Mouse (Mus musculus) urinary bladder, postnatal 10 days (tissue): ENCODE data around the gene Ccdc106.
A peak's percentile ranks its signal among the peaks of the same experiment; 100 is the strongest.
"Not testable (repeated sequence)": the region's sequence is repeated elsewhere in the genome, so short reads cannot be mapped to it uniquely, and the experiment has no call there.

Source experiments
- DNase-seq: peaks from one replicate; pipeline ENCODE4 v3.0.0; 2022; ENCODE audit warnings: low spot score

The Ccdc106 gene

GRCm38 (mm10) chr7:5020000-5020681 lies at the start of gene Ccdc106, which contains the start of gene Zfp865:
TSS of gene Ccdc106 (plus strand) at chr7:5020553.
TSS of gene Zfp865 (plus strand) at chr7:5020376.
- peak; percentile 93 for DNase-seq

- no peak for DNase-seq
Measured at GRCm38 (mm10) chr7:4971068-4971467, 49.3 kb upstream of the Ccdc106 start, which contains the start of gene Sbk3. TSS of gene Sbk3 (minus strand) at chr7:4971168.

- no peak for DNase-seq
Measured at GRCm38 (mm10) chr7:4971710-4972109, 48.6 kb upstream of the Ccdc106 start.

DNA sequence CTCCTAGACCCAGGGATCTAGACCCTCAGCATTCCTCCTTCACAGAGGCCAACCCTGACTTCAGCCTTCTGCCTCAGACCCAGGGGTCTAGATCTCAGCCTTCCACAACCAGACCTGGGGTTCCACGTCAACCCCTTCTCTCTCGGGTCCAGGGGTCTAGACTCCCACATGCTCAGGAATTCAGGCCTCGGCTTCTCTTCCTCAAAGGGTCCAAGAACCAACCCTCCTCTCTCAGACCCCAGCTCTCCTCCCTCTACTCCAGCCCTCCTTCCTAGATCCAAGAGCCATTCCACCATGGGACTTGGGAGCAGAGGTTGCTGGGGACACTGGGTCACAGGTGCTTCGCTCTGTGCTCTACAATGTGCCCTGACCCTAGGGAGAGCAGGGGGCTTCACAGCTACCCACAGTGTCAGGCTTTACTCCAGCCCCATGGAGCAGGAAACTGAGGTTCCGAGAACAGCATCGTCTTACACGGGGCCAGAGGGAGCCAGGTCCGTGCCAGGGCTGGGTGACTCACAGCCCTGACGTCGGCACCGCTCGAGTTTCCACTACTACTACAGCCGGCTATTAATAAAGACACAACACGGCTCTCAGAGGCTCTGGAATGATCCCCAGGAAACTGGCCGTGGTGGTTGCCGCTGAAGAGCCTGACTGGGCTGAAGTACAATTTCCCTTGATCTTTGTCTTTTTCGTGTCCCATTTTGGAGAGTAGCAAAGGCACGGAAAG lies 47.9 kb upstream of the Ccdc106 start:
- DNase-seq = no peak

DNA sequence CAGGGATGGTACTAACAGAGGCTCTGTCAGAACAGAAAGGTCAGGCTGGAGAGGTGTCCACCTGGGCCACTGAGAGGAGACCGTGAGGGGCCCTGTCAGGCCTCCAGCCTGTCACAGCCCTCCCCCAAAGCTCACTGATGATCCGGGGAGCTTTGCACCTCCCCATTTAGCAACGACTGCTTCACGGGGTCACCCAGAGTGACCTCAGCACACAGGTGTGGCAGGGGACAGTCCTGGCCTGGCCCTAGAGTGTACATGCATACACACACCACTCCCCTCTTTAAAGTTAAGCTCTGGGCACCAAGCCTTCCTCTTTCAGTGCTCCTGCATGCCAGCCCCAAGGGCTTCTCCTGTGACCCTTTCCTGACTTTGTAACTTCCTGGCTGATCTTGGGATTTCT lies 44.9 kb upstream of the Ccdc106 start:
- no peak for DNase-seq

DNA sequence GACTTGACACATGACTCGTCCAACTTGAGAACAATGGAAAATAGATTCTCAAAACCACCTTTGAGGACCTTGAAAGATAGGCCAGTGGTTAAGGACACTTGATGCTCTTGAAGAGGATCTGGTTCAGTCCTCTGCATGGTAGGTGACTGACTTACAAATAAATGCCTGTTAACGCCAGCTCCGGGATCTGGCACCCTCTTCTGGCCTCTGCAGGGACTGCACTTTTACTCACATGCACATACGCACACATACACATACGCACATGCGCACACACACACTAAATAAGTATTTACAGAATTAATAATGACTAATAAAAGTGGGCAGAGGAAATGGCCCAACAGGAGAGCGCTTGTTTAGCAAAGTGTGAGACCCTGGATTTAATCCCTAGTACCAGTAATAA lies 43.5 kb upstream of the Ccdc106 start:
- DNase-seq = no peak

DNA sequence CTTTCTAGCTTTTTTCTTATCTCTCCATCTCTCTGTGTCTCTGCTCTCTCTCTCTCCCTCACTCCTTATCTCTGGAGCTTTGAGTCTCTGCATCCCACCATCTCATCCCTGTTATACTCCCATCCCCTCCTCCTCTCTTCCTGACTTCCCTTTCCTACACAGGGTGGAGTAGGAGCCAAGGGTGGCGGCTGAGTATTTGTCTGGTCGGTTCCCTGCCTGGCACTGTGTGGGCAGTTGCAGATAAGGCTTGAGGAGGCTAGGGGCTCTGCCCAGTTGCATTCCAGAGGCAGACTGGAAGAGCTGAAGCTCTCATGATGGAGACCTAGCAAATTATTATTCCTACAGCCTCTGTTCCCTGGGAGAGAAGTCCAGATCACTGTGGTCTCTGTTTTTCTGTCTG lies 32.1 kb upstream of the Ccdc106 start:
- DNase-seq = no peak

- DNase-seq = no peak
Measured at GRCm38 (mm10) chr7:4993347-4993998, 26.9 kb upstream of the Ccdc106 start.

- DNase-seq = no peak
Measured at GRCm38 (mm10) chr7:4993999-4994788, 26.2 kb upstream of the Ccdc106 start.

DNA sequence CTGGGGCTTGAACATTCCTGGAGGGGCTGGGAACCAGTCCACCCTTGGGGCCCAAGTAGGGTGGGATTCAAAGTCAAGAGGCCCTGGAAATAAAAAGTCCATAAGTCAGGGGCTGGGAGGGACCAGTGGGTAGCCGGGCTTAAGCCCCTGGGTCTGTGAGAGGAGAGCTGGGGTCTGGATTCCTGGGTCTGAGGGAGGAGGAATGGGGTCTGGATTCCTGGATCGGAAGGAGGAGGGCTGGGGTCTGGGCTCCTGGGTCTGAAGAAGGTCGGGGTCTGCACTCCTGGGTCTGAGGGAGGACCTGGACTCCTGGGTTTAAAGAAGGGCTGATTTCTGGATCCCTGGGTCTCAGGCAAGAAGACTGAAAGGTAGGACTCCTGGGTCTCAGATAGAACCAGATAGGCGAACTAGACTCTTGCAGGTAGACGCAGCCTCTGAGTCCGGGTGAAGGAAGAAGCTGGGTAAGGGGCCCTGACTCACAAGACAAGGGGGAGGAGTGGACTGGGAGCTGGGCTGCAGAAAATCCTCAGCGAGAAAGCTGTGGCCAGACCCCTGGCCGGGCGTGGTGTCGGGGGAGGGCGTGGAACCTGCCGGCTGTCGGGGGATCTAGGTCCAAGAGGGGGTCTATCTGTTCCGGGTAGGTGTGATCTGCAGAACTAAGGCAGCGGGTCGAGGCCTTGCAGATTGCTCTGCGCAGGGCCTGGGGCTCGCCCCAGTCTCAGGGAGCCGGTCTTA lies 24.9 kb upstream of the Ccdc106 start:
- DNase-seq = no peak

- DNase-seq = peak; percentile 82
Measured at GRCm38 (mm10) chr7:4996003-4996895, 24.1 kb upstream of the Ccdc106 start, which contains the start of gene Zfp579. TSS of gene Zfp579 (minus strand) at chr7:4996158.

- DNase-seq = no peak
Measured at GRCm38 (mm10) chr7:4996934-4997333, 23.4 kb upstream of the Ccdc106 start.

DNA sequence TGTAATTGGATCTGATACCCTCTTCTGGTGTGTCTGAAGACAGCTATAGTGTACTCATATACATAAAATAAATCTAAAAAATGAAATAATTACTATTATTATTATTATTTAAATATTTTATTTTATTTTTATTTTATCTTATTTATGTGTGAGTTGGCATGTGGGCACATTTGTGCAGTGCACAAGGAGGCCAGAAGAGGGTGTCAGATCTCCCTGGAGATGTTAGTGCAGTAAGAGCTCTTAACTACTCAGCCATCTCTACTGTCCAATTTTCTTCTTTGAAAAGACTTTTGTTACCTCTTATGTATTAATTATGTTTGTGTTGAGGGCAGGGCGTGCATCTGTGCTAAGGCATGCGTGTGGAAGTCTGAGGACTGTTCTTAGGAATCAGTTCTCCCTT lies 20.5 kb upstream of the Ccdc106 start:
- DNase-seq = no peak

- not testable (repeated sequence) for DNase-seq
Measured at GRCm38 (mm10) chr7:5002876-5003275, 17.5 kb upstream of the Ccdc106 start.

DNA sequence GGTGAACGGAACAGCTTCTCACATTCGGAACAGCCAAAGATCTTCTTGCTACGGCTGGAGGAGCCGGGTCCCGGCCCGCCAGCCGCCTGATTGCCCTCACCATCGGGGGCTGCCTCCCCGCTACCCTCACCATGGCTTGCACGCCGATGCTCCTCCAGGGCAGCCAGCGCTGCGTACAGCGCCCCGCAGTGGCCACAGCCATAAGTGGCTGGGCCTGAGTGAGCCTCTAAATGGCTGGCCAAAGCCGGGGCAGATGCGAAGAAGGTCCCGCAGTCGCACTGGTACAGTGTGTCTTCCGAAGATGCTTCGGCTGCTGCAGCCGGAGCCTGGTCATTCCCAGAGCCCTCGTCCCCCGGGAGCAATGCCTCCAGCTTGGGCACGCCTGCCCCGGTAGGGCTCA lies 12.1 kb upstream of the Ccdc106 start:
- no peak for DNase-seq

- no peak for DNase-seq
Measured at GRCm38 (mm10) chr7:5012681-5013513, 7.5 kb upstream of the Ccdc106 start.

DNA sequence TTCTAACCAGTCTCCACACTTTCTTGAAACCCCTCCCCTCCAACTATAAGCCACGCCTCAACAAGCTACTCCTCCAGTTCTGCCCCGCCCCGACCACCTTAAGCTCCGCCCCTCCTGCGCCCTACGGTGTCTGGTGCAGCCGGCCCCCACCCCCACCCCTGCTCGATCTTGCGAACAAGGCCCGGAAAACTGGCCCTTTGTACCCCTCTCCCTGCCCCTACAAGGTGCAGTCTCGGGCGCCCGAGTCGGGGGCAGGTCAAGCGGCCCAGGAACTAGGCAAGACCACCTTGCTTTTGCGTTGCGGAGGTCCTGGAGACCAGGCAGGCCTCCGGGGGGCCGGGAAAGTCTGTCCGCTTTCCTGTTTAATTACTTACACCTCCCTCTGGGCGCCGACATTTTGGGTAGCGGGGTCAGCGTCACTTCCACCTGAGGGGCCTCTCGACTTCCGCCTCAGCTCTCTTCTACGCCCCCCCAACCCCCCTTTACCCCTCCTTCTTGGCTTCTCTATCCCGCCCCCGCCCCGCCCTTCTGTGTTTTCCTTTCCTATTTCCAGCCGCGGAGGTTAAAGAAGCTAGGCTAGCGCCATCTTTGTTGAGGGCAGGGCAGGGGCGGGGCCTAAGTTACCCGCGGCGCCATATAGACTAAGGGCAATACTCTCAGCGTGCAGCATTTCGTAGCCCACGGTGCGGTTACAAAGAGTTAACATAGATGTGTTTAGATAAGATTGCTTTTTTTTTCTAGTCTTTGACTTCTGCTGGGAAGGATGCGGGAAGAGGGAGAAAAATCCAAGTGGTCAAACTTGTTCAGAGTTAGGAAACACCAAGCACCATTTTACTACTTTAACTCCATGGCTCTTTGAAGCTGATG lies 5.9 kb upstream of the Ccdc106 start, which contains the start of the genes Zfp524 and Fiz1:
TSS of gene Zfp524 (plus strand) at position 165 of the 867 bp plus-strand sequence.
TSS of gene Fiz1 (minus strand) at position 447 of the 867 bp plus-strand sequence.
- DNase-seq = peak; percentile 88
